Mouse (Mus musculus) midbrain, embryonic 13.5 days (tissue): ENCODE measurements around the gene Fam151b. TPM values are rescaled to one million over a fixed set of nuclear protein-coding genes. Genes with fewer than 3 reads are reported as not detected.

Experiments
- ATAC-seq: fragments of 200-750 bp; cut with Nextera tagmentation; 2 replicates; pipeline ENCODE4 v1.8.0; 2017; ENCODE audit warnings: mild to moderate bottlenecking, moderate TSS enrichment, moderate library complexity
- H3K27ac ChIP-seq: fragments of 300-500 bp; sonication (generic); 2 replicates; pipeline ENCODE4 v1.5.1; 2015; ENCODE audit warnings: inconsistent platforms, mild to moderate bottlenecking, moderate library complexity
- H3K27me3 ChIP-seq: fragments of 300-500 bp; sonication (generic); 2 replicates; pipeline ENCODE4 v1.6.1; 2015; ENCODE audit warnings: mild to moderate bottlenecking, inconsistent platforms
- H3K36me3 ChIP-seq: fragments of 300-500 bp; sonication (generic); 2 replicates; pipeline ENCODE4 v1.6.1; 2015; ENCODE audit warnings: mild to moderate bottlenecking, inconsistent platforms
- H3K4me1 ChIP-seq: fragments of 300-500 bp; sonication (generic); replicated peaks from 2 replicates; pipeline ENCODE4 v1.6.1; 2015; ENCODE audit warnings: inconsistent platforms
- H3K4me2 ChIP-seq: fragments of 300-500 bp; sonication (generic); replicated peaks from 2 replicates; pipeline ENCODE4 v1.6.1; 2015; ENCODE audit warnings: moderate library complexity, mild to moderate bottlenecking, inconsistent platforms
- H3K4me3 ChIP-seq: fragments of 300-500 bp; sonication (generic); replicated peaks from 2 replicates; pipeline ENCODE4 v1.5.1; 2015; ENCODE audit warnings: mild to moderate bottlenecking, inconsistent platforms
- H3K9ac ChIP-seq: fragments of 300-500 bp; sonication (generic); replicated peaks from 2 replicates; pipeline ENCODE4 v1.6.1; 2015; ENCODE audit warnings: mild to moderate bottlenecking, inconsistent platforms
- H3K9me3 ChIP-seq: fragments of 300-500 bp; sonication (generic); 2 replicates; pipeline ENCODE4 v1.6.1; 2016; ENCODE audit warnings: mild to moderate bottlenecking, inconsistent platforms
- WGBS: fragments of 180-500 bp; shearing (Covaris S2); methylation state at CpG from one replicate; pipeline ENCODE4 v1.1.7; 2015; 5-methylcytosine and 5-hydroxymethylcytosine counted together
- polyA plus RNA-seq: library from polyadenylated mRNA; unstranded; fragments of >200 nt; fragmentation: Nextera tagmentation; extraction: Ambion mirVana; gene quantifications from 2 replicates; pipeline ENCODE4 v1.2.1, GENCODE M21; 2015

The Fam151b gene
- polyA plus RNA-seq, result 0.17 and 0.22 TPM in 2 replicates

GRCm38 (mm10) chr13:92483852-92484463, at the start of gene Fam151b:
Gene Fam151b (minus strand): TSS chr13:92484015.
- Histone ChIP-seq H3K9ac (peak within 1 kb of the TSS; percentile 60), H3K4me2 (peak within 1 kb of the TSS; percentile 56), H3K27me3 (no peaks in the 10 kb centered on the region), H3K4me3 (peak within 1 kb of the TSS; percentile 46), H3K9me3 (no peaks in the 10 kb centered on the region), H3K4me1 (no peaks in the 10 kb centered on the region), H3K27ac (peak within 1 kb of the TSS; percentile 75), H3K36me3 (peaks cover 7% of the 10 kb centered on the region)
- WGBS, result 6% methylated on average over 19 of the region's 19 CpGs
- peak; percentile 100 for ATAC-seq

GRCm38 (mm10) chr13:92532216-92532615, 48.4 kb upstream of the Fam151b start:
- no peaks in the 10 kb centered on the region for H3K27me3 ChIP-seq
- H3K27ac ChIP-seq, result no peak overlapping the region
- no peak overlapping the region for H3K9ac ChIP-seq
- no peak overlapping the region for H3K4me3 ChIP-seq
- H3K9me3 ChIP-seq, result no peaks in the 10 kb centered on the region
- ATAC-seq, result no peak
- H3K36me3 ChIP-seq, result no peaks in the 10 kb centered on the region
- H3K4me1 ChIP-seq, result peaks cover 16% of the 10 kb centered on the region
- 81% methylated on average over 2 of the region's 2 CpGs for WGBS
- no peak overlapping the region for H3K4me2 ChIP-seq

GRCm38 (mm10) chr13:92531237-92531636, 47.4 kb upstream of the Fam151b start:
- no peaks in the 10 kb centered on the region for H3K9me3 ChIP-seq
- WGBS, result 5% methylated on average over 15 of the region's 15 CpGs
- peak overlapping the region; percentile 60 for H3K4me3 ChIP-seq
- H3K36me3 ChIP-seq, result no peaks in the 10 kb centered on the region
- peak overlapping the region; percentile 71 for H3K4me2 ChIP-seq
- peak overlapping the region; percentile 95 for H3K27ac ChIP-seq
- ATAC-seq, result no peak
- H3K4me1 ChIP-seq, result peaks cover 16% of the 10 kb centered on the region
- no peaks in the 10 kb centered on the region for H3K27me3 ChIP-seq
- peak overlapping the region; percentile 85 for H3K9ac ChIP-seq

GRCm38 (mm10) chr13:92530721-92531211, 47.0 kb upstream of the Fam151b start, which contains the start of gene Zfyve16:
Gene Zfyve16 (minus strand): TSS chr13:92530868.
- H3K4me2 ChIP-seq, result peak within 1 kb of the TSS; percentile 71
- peak within 1 kb of the TSS; percentile 95 for H3K27ac ChIP-seq
- H3K9me3 ChIP-seq, result no peaks in the 10 kb centered on the region
- peak within 1 kb of the TSS; percentile 85 for H3K9ac ChIP-seq
- H3K36me3 ChIP-seq, result no peaks in the 10 kb centered on the region
- H3K4me1 ChIP-seq, result peaks cover 16% of the 10 kb centered on the region
- no peaks in the 10 kb centered on the region for H3K27me3 ChIP-seq
- WGBS, result under 1% methylated on average over 42 of the region's 46 CpGs
- peak; percentile 99 for ATAC-seq
- H3K4me3 ChIP-seq, result peak within 1 kb of the TSS; percentile 60

- peak; percentile 95 for ATAC-seq
- Histone ChIP-seq H3K27me3 (no peaks in the 10 kb centered on the region), H3K4me2 (peak overlapping the region; percentile 71), H3K9me3 (no peaks in the 10 kb centered on the region), H3K4me1 (peaks cover 16% of the 10 kb centered on the region), H3K9ac (peak overlapping the region; percentile 85), H3K4me3 (peak overlapping the region; percentile 60), H3K36me3 (no peaks in the 10 kb centered on the region), H3K27ac (peak overlapping the region; percentile 95)
- 3% methylated on average over 37 of the region's 47 CpGs for WGBS
These were observed 46.3 kb upstream of the Fam151b start for GRCm38 (mm10) chr13:92529828-92530720.

GRCm38 (mm10) chr13:92523178-92523813, 39.5 kb upstream of the Fam151b start:
- Histone ChIP-seq H3K9ac (no peak overlapping the region), H3K4me3 (no peak overlapping the region), H3K4me1 (no peaks in the 10 kb centered on the region), H3K4me2 (no peak overlapping the region), H3K36me3 (peaks cover 35% of the 10 kb centered on the region), H3K27me3 (no peaks in the 10 kb centered on the region), H3K9me3 (no peaks in the 10 kb centered on the region), H3K27ac (no peak overlapping the region)
- ATAC-seq, result no peak
- WGBS, result 89% methylated on average over 5 of the region's 5 CpGs

GRCm38 (mm10) chr13:92504871-92505270, 21.1 kb upstream of the Fam151b start:
- Histone ChIP-seq H3K9me3 (no peaks in the 10 kb centered on the region), H3K4me1 (no peaks in the 10 kb centered on the region), H3K27ac (no peak overlapping the region), H3K4me2 (no peak overlapping the region), H3K36me3 (peaks cover 44% of the 10 kb centered on the region), H3K27me3 (no peaks in the 10 kb centered on the region), H3K4me3 (no peak overlapping the region), H3K9ac (no peak overlapping the region)
- 88% methylated on average over 12 of the region's 12 CpGs for WGBS
- no peak for ATAC-seq

- peaks cover 34% of the 10 kb centered on the region for H3K36me3 ChIP-seq
- H3K9me3 ChIP-seq, result no peaks in the 10 kb centered on the region
- no peaks in the 10 kb centered on the region for H3K4me1 ChIP-seq
- no peak overlapping the region for H3K4me3 ChIP-seq
- no peaks in the 10 kb centered on the region for H3K27me3 ChIP-seq
- no peak overlapping the region for H3K27ac ChIP-seq
- H3K4me2 ChIP-seq, result no peak overlapping the region
- no peak overlapping the region for H3K9ac ChIP-seq
- no peak for ATAC-seq
- WGBS, result 100% methylated on average over 1 of the region's 1 CpGs
These were observed 8.1 kb upstream of the Fam151b start for GRCm38 (mm10) chr13:92491923-92492322.

GRCm38 (mm10) chr13:92490817-92491216, 7.0 kb upstream of the Fam151b start:
- H3K27ac ChIP-seq, result no peak overlapping the region
- no peaks in the 10 kb centered on the region for H3K27me3 ChIP-seq
- ATAC-seq, result peak; percentile 40; the same call in 1 of the 2 replicates

GRCm38 (mm10) chr13:92483348-92483747, 467 bp downstream of the Fam151b start:
- Histone ChIP-seq H3K27ac (peak overlapping the region; percentile 75; the same call in 1 of the 2 replicates), H3K36me3 (peaks cover 6% of the 10 kb centered on the region)

More at GRCm38 (mm10) chr13:92490817-92491216, 7.0 kb upstream of the Fam151b start:
- 69% methylated on average over 4 of the region's 4 CpGs for WGBS
- Histone ChIP-seq H3K9ac (no peak overlapping the region), H3K9me3 (no peaks in the 10 kb centered on the region), H3K4me3 (no peak overlapping the region), H3K36me3 (peaks cover 38% of the 10 kb centered on the region), H3K4me1 (no peaks in the 10 kb centered on the region), H3K4me2 (no peak overlapping the region)

GRCm38 (mm10) chr13:92470151-92470550, 13.7 kb downstream of the Fam151b start:
- H3K9ac ChIP-seq, result no peak overlapping the region
- H3K9me3 ChIP-seq, result no peaks in the 10 kb centered on the region
- no peak overlapping the region for H3K4me3 ChIP-seq
- no peak overlapping the region for H3K4me2 ChIP-seq
- WGBS, result 77% methylated on average over 2 of the region's 2 CpGs
- H3K27ac ChIP-seq, result no peak overlapping the region
- ATAC-seq, result no peak
- no peaks in the 10 kb centered on the region for H3K4me1 ChIP-seq
- no peaks in the 10 kb centered on the region for H3K27me3 ChIP-seq
- H3K36me3 ChIP-seq, result peaks cover 18% of the 10 kb centered on the region; the same call in 1 of the 2 replicates

More at GRCm38 (mm10) chr13:92483348-92483747, 467 bp downstream of the Fam151b start:
- Histone ChIP-seq H3K4me3 (peak overlapping the region; percentile 46), H3K4me2 (peak overlapping the region; percentile 56), H3K4me1 (no peaks in the 10 kb centered on the region), H3K9ac (peak overlapping the region; percentile 28; the same call in 1 of the 2 replicates), H3K9me3 (no peaks in the 10 kb centered on the region), H3K27me3 (no peaks in the 10 kb centered on the region)
- 2% methylated on average over 3 of the region's 3 CpGs for WGBS
- ATAC-seq, result peak; percentile 61
